Mouse (Mus musculus): ENCODE measurements around the gene Arhgap5. TPM values are rescaled to one million over a fixed set of nuclear protein-coding genes. Genes with fewer than 3 reads are reported as not detected.
"Not testable (repeated sequence)": the region's sequence is repeated elsewhere in the genome, so short reads cannot be mapped to it uniquely, and the experiment has no call there.

The Arhgap5 gene
- polyA plus RNA-seq, 1 experiment, result 5.3 TPM

DNA sequence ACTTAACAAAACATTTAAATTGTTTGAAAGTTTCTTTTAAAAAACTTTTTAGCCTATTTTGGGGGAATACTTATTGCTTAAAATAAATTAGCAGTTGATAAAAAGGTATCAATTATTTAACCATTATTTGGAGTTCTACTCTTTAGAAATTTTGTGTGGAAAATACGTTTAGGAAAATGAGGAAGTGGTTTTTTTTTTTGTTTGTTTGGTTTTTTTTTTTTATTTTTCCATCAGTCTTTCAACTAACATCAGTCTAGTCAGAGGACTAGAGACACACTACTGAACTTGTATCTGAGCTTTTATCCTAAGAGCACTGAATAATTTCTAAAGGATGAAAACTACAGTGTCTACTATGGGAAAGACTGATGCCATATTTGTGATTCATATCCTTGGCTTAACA lies 21.7 kb downstream of the Arhgap5 start:
- 60% methylated on average over 1 of the region's 1 CpGs for WGBS
- DNase-seq (ENCODE audit: low read depth, low spot score), result no peak

GRCm38 (mm10) chr12:52529740-52530139 lies 26.0 kb downstream of the Arhgap5 start:
- 80% methylated on average over 3 of the region's 3 CpGs for WGBS
- DNase-seq (ENCODE audit: low read depth, low spot score), result no peak

- DNase-seq (ENCODE audit: low read depth, low spot score), result no peak
- WGBS, result 76% methylated on average over 4 of the region's 4 CpGs
These were observed 37.5 kb downstream of the Arhgap5 start for GRCm38 (mm10) chr12:52541294-52541693.

DNA sequence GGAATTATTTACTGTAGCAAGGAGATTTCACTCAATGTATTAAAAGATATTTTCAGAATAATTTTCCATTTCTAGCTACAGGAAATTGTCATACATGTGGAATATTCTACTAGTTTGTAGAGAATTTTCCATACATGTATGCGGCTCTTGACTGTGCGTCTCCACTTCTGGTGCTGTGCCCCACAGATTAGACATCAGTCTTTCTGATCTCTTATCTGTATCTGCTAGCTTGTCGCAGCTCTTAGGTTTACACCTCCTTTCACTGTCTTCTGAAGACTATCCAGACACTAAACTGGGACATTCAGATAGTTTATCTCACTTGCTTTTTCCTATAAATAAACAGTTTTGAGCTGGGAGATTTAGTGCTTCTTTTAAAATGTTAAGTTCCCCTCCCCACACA lies 40.8 kb downstream of the Arhgap5 start:
- WGBS, result 82% methylated on average over 3 of the region's 3 CpGs
- no peak for DNase-seq (ENCODE audit: low read depth, low spot score)

DNA sequence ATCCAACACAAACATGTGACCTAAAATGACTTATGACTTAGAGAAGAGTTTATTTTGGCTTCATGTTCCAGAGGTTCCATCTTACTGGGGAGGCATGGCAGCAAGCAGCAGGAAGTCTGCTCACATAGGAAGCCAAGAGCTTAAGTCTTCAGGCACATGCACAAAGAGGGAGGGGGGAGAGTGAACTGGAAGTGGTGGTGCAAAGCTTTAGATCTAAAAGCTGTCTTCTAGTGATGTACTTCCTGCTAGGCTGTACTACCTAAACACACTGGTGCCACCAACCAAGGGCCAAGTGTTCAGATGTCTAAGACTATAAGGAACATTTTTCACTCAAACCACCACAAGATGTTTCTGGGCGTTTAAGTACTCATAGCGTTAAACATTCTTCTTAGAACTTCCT lies 48.3 kb downstream of the Arhgap5 start:
- DNase-seq (ENCODE audit: low read depth, low spot score), result no peak
- WGBS, result 98% methylated on average over 2 of the region's 2 CpGs

- 32% methylated on average over 3 of the region's 3 CpGs for WGBS
- no peak for DNase-seq (ENCODE audit: low read depth, low spot score)
These were observed 51.6 kb downstream of the Arhgap5 start for GRCm38 (mm10) chr12:52555188-52555876.

DNA sequence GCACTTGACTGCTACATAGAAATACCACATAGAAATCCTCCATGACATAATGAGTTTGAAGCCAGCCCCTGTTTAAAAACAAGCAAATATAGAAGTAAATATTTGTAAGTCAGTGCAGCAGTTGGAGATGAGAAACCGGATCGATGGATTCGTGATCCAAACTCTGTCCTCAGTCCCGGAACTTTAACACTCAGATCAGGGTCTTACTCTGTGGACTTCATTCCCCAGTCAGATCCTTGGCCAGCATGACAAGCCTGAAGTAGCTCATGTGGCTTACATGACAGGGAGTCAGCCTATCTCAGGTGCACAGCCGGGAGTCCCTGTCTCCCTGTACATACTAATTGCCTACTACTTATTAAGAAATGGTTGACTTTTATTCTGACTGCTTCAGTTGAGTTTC lies 61.9 kb downstream of the Arhgap5 start:
- no peak for DNase-seq (ENCODE audit: low read depth, low spot score)
- 89% methylated on average over 5 of the region's 5 CpGs for WGBS

DNA sequence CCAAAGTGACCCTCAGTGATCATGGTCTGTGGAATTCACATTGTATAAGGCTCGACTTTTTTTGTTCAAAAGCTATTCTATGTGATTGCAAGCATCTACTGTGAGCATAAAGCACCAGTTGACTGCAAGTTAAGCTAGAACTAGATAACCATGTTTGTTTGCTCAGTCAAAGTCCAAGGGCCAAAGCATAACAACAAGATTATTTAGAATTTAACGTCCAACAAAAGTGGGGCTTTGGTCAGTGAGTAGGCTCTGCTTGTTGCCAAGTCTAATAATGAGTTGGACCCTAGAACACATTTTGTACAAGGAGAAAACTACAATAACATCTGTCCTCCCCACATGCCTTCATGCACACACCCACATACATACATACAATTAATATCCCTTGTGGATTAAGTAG lies 69.6 kb downstream of the Arhgap5 start:
- 40% methylated on average over 2 of the region's 2 CpGs for WGBS
- no peak for DNase-seq (ENCODE audit: low read depth, low spot score)

DNA sequence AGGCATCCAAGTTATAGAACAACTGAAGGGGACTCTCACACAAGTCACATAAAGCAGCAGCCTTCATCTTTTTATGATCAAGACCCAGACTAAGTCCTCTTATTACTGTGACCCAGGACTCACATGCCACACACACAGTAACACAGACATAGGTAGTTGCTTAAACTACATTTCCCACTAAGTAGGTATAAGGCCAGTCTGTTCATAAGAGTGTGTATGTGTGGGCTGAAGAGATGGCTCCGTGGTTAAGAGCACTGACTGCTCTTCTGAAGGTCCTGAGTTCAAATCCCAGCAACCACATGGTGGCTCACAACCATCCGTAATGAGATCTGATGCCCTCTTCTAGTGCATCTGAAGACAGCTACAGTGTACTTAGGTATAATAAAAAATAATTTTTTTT lies 82.7 kb downstream of the Arhgap5 start:
- DNase-seq (ENCODE audit: low read depth, low spot score), result not testable (repeated sequence)
- WGBS, result 84% methylated on average over 2 of the region's 2 CpGs

GRCm38 (mm10) chr12:52587473-52588010 lies 83.8 kb downstream of the Arhgap5 start:
- no peak for DNase-seq (ENCODE audit: low read depth, low spot score)
- 30% methylated on average over 2 of the region's 2 CpGs for WGBS

GRCm38 (mm10) chr12:52595389-52596185 lies 91.8 kb downstream of the Arhgap5 start:
- peak; percentile 92 for DNase-seq (ENCODE audit: low read depth, low spot score)
- 39% methylated on average over 7 of the region's 7 CpGs for WGBS

DNA sequence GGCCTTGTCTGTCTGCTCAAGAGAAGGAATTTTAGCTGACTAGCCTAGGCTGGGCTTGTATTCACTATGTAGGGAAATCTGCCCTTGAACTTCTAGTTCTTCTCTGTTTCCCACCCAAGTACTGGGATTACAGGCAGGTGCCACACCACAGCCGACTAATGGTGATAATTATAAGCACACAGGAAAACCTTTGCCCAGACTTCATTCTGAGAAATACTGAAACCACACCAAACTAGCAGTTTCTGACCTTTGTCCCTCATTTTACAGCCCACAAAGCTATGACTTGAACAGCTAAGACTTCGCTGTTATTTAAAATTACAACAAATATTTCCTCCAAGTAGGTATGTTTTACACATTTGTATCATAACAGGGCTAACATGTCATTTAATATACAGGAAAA lies 98.7 kb downstream of the Arhgap5 start:
- 5% methylated on average over 2 of the region's 2 CpGs for WGBS

GRCm38 (mm10) chr12:52602883-52603694 lies 99.3 kb downstream of the Arhgap5 start:
- WGBS, result under 1% methylated on average over 35 of the region's 35 CpGs
- peak; percentile 80 for DNase-seq (ENCODE audit: low read depth, low spot score)

More for the DNA sequence above, 98.7 kb downstream of the Arhgap5 start:
- no peak for DNase-seq (ENCODE audit: low read depth, low spot score)

DNA sequence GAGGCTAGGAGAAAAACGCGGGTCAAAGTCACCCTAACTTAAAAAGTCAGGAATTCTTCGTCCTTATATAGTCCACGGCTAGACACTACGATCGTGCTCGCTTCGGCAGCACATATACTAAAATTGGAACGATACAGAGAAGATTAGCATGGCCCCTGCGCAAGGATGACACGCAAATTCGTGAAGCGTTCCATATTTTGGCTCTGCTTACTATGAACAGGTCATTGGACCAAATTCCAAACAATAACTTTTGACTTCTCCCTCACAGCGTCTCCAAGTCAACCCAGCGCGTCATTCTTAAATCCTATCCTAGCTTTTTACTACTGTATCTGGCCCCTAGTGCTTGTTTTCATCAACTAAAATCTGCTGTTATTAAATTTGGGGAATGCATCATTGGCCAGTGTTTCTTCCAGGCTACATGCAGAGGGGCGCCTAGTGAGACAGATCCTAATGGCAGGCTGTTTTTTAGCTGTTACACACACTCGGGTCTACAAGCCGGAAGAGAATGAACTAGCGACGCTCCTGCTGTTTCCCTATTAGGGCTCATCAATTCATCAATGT lies 100.0 kb downstream of the Arhgap5 start:
- DNase-seq (ENCODE audit: low read depth, low spot score), result no peak

DNA sequence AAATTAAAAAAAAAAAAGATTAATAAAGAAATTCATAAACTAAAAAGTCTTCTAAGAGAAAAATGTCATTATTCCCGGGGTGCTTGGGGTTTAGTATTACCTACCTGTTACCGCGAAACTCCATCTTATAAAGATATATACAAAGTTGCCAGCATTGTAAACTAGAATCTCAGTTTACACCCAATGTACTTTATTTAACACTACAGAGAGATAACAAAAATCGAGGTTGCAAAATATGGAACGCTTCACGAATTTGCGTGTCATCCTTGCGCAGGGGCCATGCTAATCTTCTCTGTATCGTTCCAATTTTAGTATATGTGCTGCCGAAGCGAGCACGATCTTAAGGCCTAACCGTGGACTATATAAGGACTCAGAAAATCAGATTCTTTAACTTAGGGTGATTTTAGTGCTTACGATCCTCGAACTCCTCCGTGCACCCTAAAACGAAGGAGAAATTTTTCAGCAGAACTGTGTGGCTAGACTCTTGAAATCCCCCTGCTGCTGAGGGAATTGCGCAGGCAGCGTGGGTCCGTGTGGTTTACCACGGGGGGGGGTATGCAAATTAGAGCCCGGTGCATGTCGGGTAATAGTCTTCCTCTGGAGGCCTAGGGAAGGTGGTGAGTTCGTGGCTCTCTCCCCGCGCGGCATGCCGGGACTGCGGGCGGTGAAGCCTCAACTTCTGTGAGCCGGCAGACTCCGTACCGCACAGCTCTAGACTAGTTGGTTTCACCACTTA lies 100.7 kb downstream of the Arhgap5 start:
- under 1% methylated on average over 33 of the region's 33 CpGs for WGBS
- peak; percentile 64 for DNase-seq (ENCODE audit: low read depth, low spot score)

More for the DNA sequence above, 100.0 kb downstream of the Arhgap5 start:
- WGBS, result under 1% methylated on average over 21 of the region's 21 CpGs

DNA sequence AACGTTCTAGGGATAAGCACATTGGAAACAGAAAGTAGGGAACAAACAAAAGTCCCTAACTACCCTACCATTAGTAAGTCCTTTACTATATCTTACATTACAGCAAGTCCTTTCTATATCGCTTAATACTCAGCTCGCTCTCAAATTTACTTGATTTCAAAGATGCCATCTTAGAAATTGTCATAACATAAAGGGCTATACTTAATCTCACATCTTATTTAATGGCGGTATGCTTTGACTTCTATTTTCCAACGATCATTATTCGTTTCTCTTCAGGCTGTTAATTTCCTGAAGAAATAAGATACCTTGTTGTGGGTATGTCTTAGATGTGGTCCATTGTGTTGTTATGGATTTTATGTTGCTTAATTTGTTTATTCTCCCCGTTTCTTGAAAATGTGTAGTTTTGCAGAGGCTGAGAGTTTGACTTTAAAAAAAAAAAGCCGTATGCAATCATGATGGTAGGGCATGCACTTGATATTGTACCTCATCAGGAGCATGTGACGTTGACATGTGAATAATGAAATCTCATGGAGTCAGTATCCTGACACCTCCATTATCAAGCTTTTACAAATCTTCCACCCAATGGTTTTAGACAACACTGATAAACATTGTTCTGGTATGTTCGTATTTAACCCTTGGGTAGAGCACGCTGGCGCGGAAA lies 101.3 kb downstream of the Arhgap5 start:
- WGBS, result 44% methylated on average over 13 of the region's 13 CpGs
- no peak for DNase-seq (ENCODE audit: low read depth, low spot score)

GRCm38 (mm10) chr12:52607411-52607810 lies 103.6 kb downstream of the Arhgap5 start:
- DNase-seq (ENCODE audit: low read depth, low spot score), result no peak

DNA sequence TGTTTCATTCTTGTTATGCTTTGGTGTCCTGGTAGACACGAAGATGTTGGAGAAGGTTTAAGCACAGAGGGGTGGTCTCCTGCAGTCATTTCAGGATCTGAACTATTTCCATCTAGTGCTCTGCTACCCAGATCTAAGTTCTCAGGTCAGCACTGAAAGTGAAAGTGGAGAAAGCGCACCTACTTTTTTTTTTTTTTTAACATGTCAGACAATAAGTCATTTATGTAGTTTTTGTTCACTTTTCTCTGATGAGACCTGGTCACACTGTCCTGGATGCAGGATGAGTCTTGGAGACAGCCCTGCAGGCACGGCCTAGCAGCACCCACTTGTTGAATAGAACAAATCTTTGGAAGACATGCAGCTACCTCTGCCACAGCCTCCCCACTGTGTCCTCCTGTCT lies 111.9 kb downstream of the Arhgap5 start:
- 38% methylated on average over 3 of the region's 3 CpGs for WGBS
- no peak for DNase-seq (ENCODE audit: low read depth, low spot score)

More at GRCm38 (mm10) chr12:52607411-52607810, 103.6 kb downstream of the Arhgap5 start:
- 74% methylated on average over 4 of the region's 4 CpGs for WGBS

Data from large intestine, adult 2 months (tissue).